Mouse (Mus musculus): Measurements from ENCODE around the gene Alpk3. TPM values are rescaled to one million over a fixed set of nuclear protein-coding genes. Genes with fewer than 3 reads are reported as not detected.

The Alpk3 gene
- polyA plus RNA-seq, 1 experiment from 2014 or later = 0.65 TPM

GRCm38 (mm10) chr7:81114555-81114954 is 57.2 kb downstream of the Alpk3 start, which contains the start of gene Slc28a1:
TSS of gene Slc28a1 (plus strand) at chr7:81114799.
- WGBS = 62% methylated on average over 6 of the region's 6 CpGs
- no peak within 1 kb of the TSS for H3K27ac ChIP-seq (ENCODE audit: low read length)
- H3K9me3 ChIP-seq (ENCODE audit: low read length) = no peaks in the 10 kb centered on the region
- H3K36me3 ChIP-seq (ENCODE audit: insufficient read depth, low read length) = no peaks in the 10 kb centered on the region
- H3K27me3 ChIP-seq (ENCODE audit: insufficient read depth, low read length) = no peaks in the 10 kb centered on the region
- H3K4me2 ChIP-seq (replicated peaks; ENCODE audit: low read depth, low read length) = no peak within 1 kb of the TSS
- H3K4me3 ChIP-seq (ENCODE audit: low read length) = no peak within 1 kb of the TSS
- ATAC-seq (ENCODE audit: low FRiP score, low TSS enrichment) = no peak
- H3K4me1 ChIP-seq (ENCODE audit: insufficient read depth, low read length) = peaks cover 5% of the 10 kb centered on the region; the same call in 1 of the 2 replicates
- H3K9ac ChIP-seq (replicated peaks; ENCODE audit: low read length) = no peak within 1 kb of the TSS

- H3K9ac ChIP-seq (replicated peaks; ENCODE audit: low read length) = no peak overlapping the region
- H3K27ac ChIP-seq (ENCODE audit: low read length) = peak overlapping the region; percentile 68
- H3K4me3 ChIP-seq (ENCODE audit: low read length) = no peak overlapping the region
- H3K4me2 ChIP-seq (replicated peaks; ENCODE audit: low read depth, low read length) = no peak overlapping the region
- H3K36me3 ChIP-seq (ENCODE audit: insufficient read depth, low read length) = no peaks in the 10 kb centered on the region
- no peaks in the 10 kb centered on the region for H3K27me3 ChIP-seq (ENCODE audit: insufficient read depth, low read length)
- H3K9me3 ChIP-seq (ENCODE audit: low read length) = no peaks in the 10 kb centered on the region
- WGBS = 20% methylated on average over 3 of the region's 3 CpGs
- peaks cover 18% of the 10 kb centered on the region; the same call in 1 of the 2 replicates for H3K4me1 ChIP-seq (ENCODE audit: insufficient read depth, low read length)
- peak; percentile 88 for ATAC-seq (ENCODE audit: low FRiP score, low TSS enrichment)
These were observed 63.7 kb downstream of the Alpk3 start for GRCm38 (mm10) chr7:81121099-81121498.

- H3K27ac ChIP-seq (ENCODE audit: low read length) = no peak overlapping the region
- H3K36me3 ChIP-seq (ENCODE audit: insufficient read depth, low read length) = no peaks in the 10 kb centered on the region
- no peaks in the 10 kb centered on the region for H3K27me3 ChIP-seq (ENCODE audit: insufficient read depth, low read length)
- 74% methylated on average over 2 of the region's 2 CpGs for WGBS
- no peak for ATAC-seq (ENCODE audit: low FRiP score, low TSS enrichment)
- H3K9me3 ChIP-seq (ENCODE audit: low read length) = no peaks in the 10 kb centered on the region
- H3K4me1 ChIP-seq (ENCODE audit: insufficient read depth, low read length) = peaks cover 18% of the 10 kb centered on the region; the same call in 1 of the 2 replicates
- no peak overlapping the region for H3K4me3 ChIP-seq (ENCODE audit: low read length)
- H3K4me2 ChIP-seq (replicated peaks; ENCODE audit: low read depth, low read length) = no peak overlapping the region
- H3K9ac ChIP-seq (replicated peaks; ENCODE audit: low read length) = no peak overlapping the region
These were observed 65.4 kb downstream of the Alpk3 start for GRCm38 (mm10) chr7:81122808-81123207.

- no peak for ATAC-seq (ENCODE audit: low FRiP score, low TSS enrichment)
- Histone ChIP-seq H3K4me2 (replicated peaks; ENCODE audit: low read depth, low read length) (no peak overlapping the region), H3K27ac (ENCODE audit: low read length) (no peak overlapping the region), H3K4me1 (ENCODE audit: insufficient read depth, low read length) (peaks cover 18% of the 10 kb centered on the region; the same call in 1 of the 2 replicates), H3K9ac (replicated peaks; ENCODE audit: low read length) (no peak overlapping the region), H3K4me3 (ENCODE audit: low read length) (no peak overlapping the region), H3K9me3 (ENCODE audit: low read length) (no peaks in the 10 kb centered on the region), H3K36me3 (ENCODE audit: insufficient read depth, low read length) (no peaks in the 10 kb centered on the region), H3K27me3 (ENCODE audit: insufficient read depth, low read length) (no peaks in the 10 kb centered on the region)
- WGBS = 82% methylated on average over 5 of the region's 5 CpGs
These were observed 66.2 kb downstream of the Alpk3 start for GRCm38 (mm10) chr7:81123553-81123952.

GRCm38 (mm10) chr7:81124773-81125172 is 67.4 kb downstream of the Alpk3 start:
- 73% methylated on average over 8 of the region's 8 CpGs for WGBS
- peaks cover 18% of the 10 kb centered on the region; the same call in 1 of the 2 replicates for H3K4me1 ChIP-seq (ENCODE audit: insufficient read depth, low read length)

DNA sequence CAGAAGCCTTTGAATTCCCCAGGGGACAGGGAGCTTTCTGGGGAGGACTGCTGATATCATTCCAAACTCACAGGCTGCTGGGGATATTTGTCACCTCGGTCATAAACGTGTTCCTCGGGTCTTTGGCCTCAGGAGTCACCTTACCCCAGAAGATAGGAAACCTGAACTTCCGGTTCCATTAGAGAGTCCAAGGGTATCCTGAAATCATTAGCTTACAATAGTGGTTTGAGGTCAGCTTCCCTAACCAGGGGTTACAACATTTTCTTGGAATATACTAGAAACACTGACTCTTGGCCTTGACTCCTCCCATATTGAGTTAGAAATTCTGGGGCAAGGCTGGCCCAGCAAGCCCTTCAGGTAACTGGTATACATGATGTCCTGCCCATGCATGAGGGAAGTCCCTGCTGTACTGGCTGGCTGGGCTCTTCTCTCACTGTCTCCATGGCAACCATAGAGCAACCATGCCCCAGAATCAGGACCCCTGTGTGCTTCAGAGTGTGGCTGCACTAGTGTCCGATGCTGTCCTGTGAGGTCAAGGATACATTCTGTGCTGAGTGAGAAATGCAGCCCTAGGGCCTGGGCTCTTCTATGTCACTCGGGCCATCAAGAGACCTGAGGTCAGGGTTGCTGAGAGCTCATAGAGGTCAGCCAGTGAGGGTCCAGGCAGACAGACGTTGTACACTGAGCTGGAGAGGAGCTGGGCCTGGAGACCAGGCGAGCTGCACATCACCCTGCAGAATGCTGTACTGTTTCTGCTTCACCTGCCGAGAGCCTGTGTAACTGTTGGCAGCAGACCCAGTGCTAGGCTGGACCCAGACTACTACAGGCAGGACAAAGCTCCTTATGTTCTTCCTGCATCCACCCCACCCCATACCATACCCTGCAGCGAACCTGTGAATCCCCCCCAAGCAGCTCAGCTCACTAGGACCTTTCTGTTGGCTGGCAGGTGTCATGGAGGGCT is 68.1 kb downstream of the Alpk3 start:
- WGBS = 47% methylated on average over 10 of the region's 10 CpGs
- ATAC-seq (ENCODE audit: low FRiP score, low TSS enrichment) = no peak

More at GRCm38 (mm10) chr7:81124773-81125172, 67.4 kb downstream of the Alpk3 start:
- Histone ChIP-seq H3K4me3 (ENCODE audit: low read length) (no peak overlapping the region), H3K9ac (replicated peaks; ENCODE audit: low read length) (no peak overlapping the region), H3K4me2 (replicated peaks; ENCODE audit: low read depth, low read length) (no peak overlapping the region), H3K27me3 (ENCODE audit: insufficient read depth, low read length) (no peaks in the 10 kb centered on the region), H3K27ac (ENCODE audit: low read length) (no peak overlapping the region), H3K36me3 (ENCODE audit: insufficient read depth, low read length) (no peaks in the 10 kb centered on the region), H3K9me3 (ENCODE audit: low read length) (no peaks in the 10 kb centered on the region)
- ATAC-seq (ENCODE audit: low FRiP score, low TSS enrichment) = no peak

DNA sequence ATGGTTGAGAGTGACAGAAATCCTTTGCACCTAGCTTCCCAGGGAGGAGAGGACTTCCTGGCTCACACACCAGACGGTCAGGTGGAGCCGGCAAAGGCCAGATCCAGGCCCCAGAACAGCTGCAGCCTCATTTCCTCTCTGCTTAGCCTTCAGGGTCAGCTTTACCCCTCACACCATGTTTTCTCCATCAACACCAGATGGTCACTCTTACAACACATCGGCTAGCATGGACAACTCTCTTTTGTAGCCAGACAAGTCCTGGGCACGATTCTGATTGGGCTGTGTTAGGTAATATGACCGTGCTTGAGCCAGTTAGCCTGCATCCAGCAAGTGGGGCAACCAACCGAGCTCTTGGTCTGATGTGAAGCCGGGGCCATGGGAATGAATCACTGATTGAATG is 74.5 kb downstream of the Alpk3 start:
- Histone ChIP-seq H3K36me3 (ENCODE audit: insufficient read depth, low read length) (no peaks in the 10 kb centered on the region), H3K9me3 (ENCODE audit: low read length) (no peaks in the 10 kb centered on the region), H3K4me3 (ENCODE audit: low read length) (no peak overlapping the region), H3K27ac (ENCODE audit: low read length) (no peak overlapping the region), H3K4me1 (ENCODE audit: insufficient read depth, low read length) (peaks cover 32% of the 10 kb centered on the region), H3K4me2 (replicated peaks; ENCODE audit: low read depth, low read length) (no peak overlapping the region), H3K9ac (replicated peaks; ENCODE audit: low read length) (no peak overlapping the region), H3K27me3 (ENCODE audit: insufficient read depth, low read length) (no peaks in the 10 kb centered on the region)
- 49% methylated on average over 7 of the region's 7 CpGs for WGBS
- ATAC-seq (ENCODE audit: low FRiP score, low TSS enrichment) = no peak

More for the DNA sequence above, 68.1 kb downstream of the Alpk3 start:
- H3K9ac ChIP-seq (replicated peaks; ENCODE audit: low read length) = no peak overlapping the region
- H3K4me3 ChIP-seq (ENCODE audit: low read length) = no peak overlapping the region
- peaks cover 18% of the 10 kb centered on the region; the same call in 1 of the 2 replicates for H3K4me1 ChIP-seq (ENCODE audit: insufficient read depth, low read length)
- no peaks in the 10 kb centered on the region for H3K9me3 ChIP-seq (ENCODE audit: low read length)
- no peaks in the 10 kb centered on the region for H3K27me3 ChIP-seq (ENCODE audit: insufficient read depth, low read length)
- no peak overlapping the region for H3K27ac ChIP-seq (ENCODE audit: low read length)
- H3K4me2 ChIP-seq (replicated peaks; ENCODE audit: low read depth, low read length) = no peak overlapping the region
- no peaks in the 10 kb centered on the region for H3K36me3 ChIP-seq (ENCODE audit: insufficient read depth, low read length)

- Histone ChIP-seq H3K27me3 (ENCODE audit: insufficient read depth, low read length) (no peaks in the 10 kb centered on the region), H3K27ac (ENCODE audit: low read length) (peak overlapping the region; percentile 21; the same call in 1 of the 2 replicates), H3K36me3 (ENCODE audit: insufficient read depth, low read length) (no peaks in the 10 kb centered on the region), H3K4me1 (ENCODE audit: insufficient read depth, low read length) (peaks cover 32% of the 10 kb centered on the region), H3K4me3 (ENCODE audit: low read length) (no peak overlapping the region), H3K4me2 (replicated peaks; ENCODE audit: low read depth, low read length) (no peak overlapping the region), H3K9ac (replicated peaks; ENCODE audit: low read length) (0 out of 2 replicates have a peak overlapping the region, but pooled peaks have one; percentile 8), H3K9me3 (ENCODE audit: low read length) (no peaks in the 10 kb centered on the region)
- 0% methylated on average over 2 of the region's 2 CpGs for WGBS
- peak; percentile 81 for ATAC-seq (ENCODE audit: low FRiP score, low TSS enrichment)
These were observed 75.5 kb downstream of the Alpk3 start for GRCm38 (mm10) chr7:81132851-81133279.

- Histone ChIP-seq H3K4me2 (replicated peaks; ENCODE audit: low read depth, low read length) (no peak overlapping the region), H3K27ac (ENCODE audit: low read length) (peak overlapping the region; percentile 21; the same call in 1 of the 2 replicates), H3K36me3 (ENCODE audit: insufficient read depth, low read length) (no peaks in the 10 kb centered on the region), H3K27me3 (ENCODE audit: insufficient read depth, low read length) (no peaks in the 10 kb centered on the region), H3K9me3 (ENCODE audit: low read length) (no peaks in the 10 kb centered on the region), H3K4me1 (ENCODE audit: insufficient read depth, low read length) (peaks cover 32% of the 10 kb centered on the region), H3K4me3 (ENCODE audit: low read length) (no peak overlapping the region), H3K9ac (replicated peaks; ENCODE audit: low read length) (0 out of 2 replicates have a peak overlapping the region, but pooled peaks have one; percentile 8)
- WGBS = 50% methylated on average over 6 of the region's 6 CpGs
- ATAC-seq (ENCODE audit: low FRiP score, low TSS enrichment) = no peak
These were observed 76.0 kb downstream of the Alpk3 start for GRCm38 (mm10) chr7:81133416-81133815.

- no peak for ATAC-seq (ENCODE audit: low FRiP score, low TSS enrichment)
- Histone ChIP-seq H3K9ac (replicated peaks; ENCODE audit: low read length) (no peak overlapping the region), H3K4me3 (ENCODE audit: low read length) (no peak overlapping the region), H3K27me3 (ENCODE audit: insufficient read depth, low read length) (no peaks in the 10 kb centered on the region), H3K36me3 (ENCODE audit: insufficient read depth, low read length) (no peaks in the 10 kb centered on the region), H3K9me3 (ENCODE audit: low read length) (no peaks in the 10 kb centered on the region), H3K4me1 (ENCODE audit: insufficient read depth, low read length) (peaks cover 32% of the 10 kb centered on the region), H3K4me2 (replicated peaks; ENCODE audit: low read depth, low read length) (no peak overlapping the region), H3K27ac (ENCODE audit: low read length) (no peak overlapping the region)
- WGBS = 73% methylated on average over 2 of the region's 2 CpGs
These were observed 76.5 kb downstream of the Alpk3 start for GRCm38 (mm10) chr7:81133941-81134340.
